In genomic region chr11:76639269-76639985, GRCm38 (mm10) we compare ENCODE assay signal across 18 mouse cellular contexts. TPM values are rescaled to one million over a fixed set of nuclear protein-coding genes. Genes with fewer than 3 reads are reported as not detected.
A peak's percentile ranks its signal among the peaks of the same experiment; 100 is the strongest.
DNase-seq lines count a peak whose midpoint lies in the region; ATAC-seq and TF ChIP-seq lines count a peak whose summit lies in the region.
"Had no signal": no experiment of that assay in that cellular context is flagged by ENCODE, and none has a peak within 500 bp of the region (broad histone marks: within the 10 kb centered on the region; RNA-seq: fewer than 3 reads in every experiment).

No protein-coding gene starts in this region.

- H3K27me3 ChIP-seq in forebrain, embryonic 14.5 days (replicated peaks; ENCODE audit: control insufficient read depth, insufficient read depth, low read length), result 0 out of 2 replicates have a peak, but pooled peaks cover 5% of the 10 kb centered on the region
- peaks cover 23% of the 10 kb centered on the region for H3K27me3 ChIP-seq in forebrain, embryonic 10.5 days (ENCODE audit: poor library complexity, severe bottlenecking)
- no peaks in the 10 kb centered on the region for H3K27me3 ChIP-seq in neural tube, embryonic 13.5 days
- H3K27me3 ChIP-seq in neural tube, embryonic 15.5 days (replicated peaks), result no peaks in the 10 kb centered on the region
- H3K27me3 ChIP-seq in forebrain, postnatal 0 days (ENCODE audit: insufficient read depth, low read length), result no peaks in the 10 kb centered on the region
- H3K27me3 ChIP-seq in liver, postnatal 0 days (ENCODE audit: insufficient read depth, low read length), result 0 out of 2 replicates have a peak, but pooled peaks cover 4% of the 10 kb centered on the region

- no peaks in the 10 kb centered on the region for H3K9me3 ChIP-seq in forebrain, embryonic 14.5 days (replicated peaks; ENCODE audit: control insufficient read depth, low read length)
- H3K9me3 ChIP-seq in forebrain, embryonic 10.5 days, result no peaks in the 10 kb centered on the region
- no peaks in the 10 kb centered on the region for H3K9me3 ChIP-seq in neural tube, embryonic 13.5 days
- no peaks in the 10 kb centered on the region for H3K9me3 ChIP-seq in neural tube, embryonic 15.5 days (replicated peaks)
- no peaks in the 10 kb centered on the region for H3K9me3 ChIP-seq in forebrain, postnatal 0 days (ENCODE audit: low read length)
- H3K9me3 ChIP-seq in liver, postnatal 0 days (ENCODE audit: low read length), result no peaks in the 10 kb centered on the region
- H3K9me3 ChIP-seq: limb, embryonic 15.5 days; midbrain, embryonic 10.5 days had no signal

- WGBS in forebrain, embryonic 14.5 days, result 66% methylated on average over 17 of the region's 17 CpGs
- WGBS in forebrain, embryonic 10.5 days, result 89% methylated on average over 17 of the region's 17 CpGs
- 47% methylated on average over 17 of the region's 17 CpGs for WGBS in neural tube, embryonic 13.5 days
- 34% methylated on average over 17 of the region's 17 CpGs for WGBS in neural tube, embryonic 15.5 days
- WGBS in forebrain, postnatal 0 days, result 53% methylated on average over 17 of the region's 17 CpGs
- 70% methylated on average over 17 of the region's 17 CpGs for WGBS in liver, postnatal 0 days (ENCODE audit: insufficient replicate concordance)

- ATAC-seq in forebrain, embryonic 14.5 days, result peak; percentile 90
- no peak for ATAC-seq in neural tube, embryonic 13.5 days (ENCODE audit: low read depth)
- ATAC-seq in neural tube, embryonic 15.5 days (ENCODE audit: low FRiP score), result no peak
- ATAC-seq in forebrain, postnatal 0 days, result peak; percentile 88
- ATAC-seq in liver, postnatal 0 days, result no peak
- ATAC-seq: inflammation-experienced regulatory T-cells, adult 6 months had no signal

- H3K4me3 ChIP-seq in forebrain, embryonic 14.5 days (ENCODE audit: low read depth, low read length), result no peak overlapping the region
- no peak overlapping the region for H3K4me3 ChIP-seq in forebrain, embryonic 10.5 days
- no peak overlapping the region for H3K4me3 ChIP-seq in neural tube, embryonic 13.5 days
- no peak overlapping the region for H3K4me3 ChIP-seq in neural tube, embryonic 15.5 days (replicated peaks)
- no peak overlapping the region for H3K4me3 ChIP-seq in forebrain, postnatal 0 days (ENCODE audit: low read depth, low read length)
- no peak overlapping the region for H3K4me3 ChIP-seq in liver, postnatal 0 days (ENCODE audit: low read depth, low read length)
- H3K4me3 ChIP-seq: limb, embryonic 15.5 days; midbrain, embryonic 10.5 days had no signal

- DNase-seq in forebrain, embryonic 14.5 days (ENCODE audit: low spot score), result peak; percentile 84
- no peak for DNase-seq in forebrain, embryonic 10.5 days (ENCODE audit: extremely low spot score, low spot score)
- DNase-seq in cerebellum, adult 18-20 months, result peak; percentile 60 to 61
- DNase-seq in forebrain, postnatal 0 days, result peak; percentile 82
- no peak for DNase-seq in liver, postnatal 0 days
- DNase-seq in thymus, adult 18-20 months, result no peak
- DNase-seq: B cell, adult 2 months; gastrocnemius, postnatal 36 days; kidney, postnatal 10 days; lung, embryonic 14.5 days had no signal

- H3K27ac ChIP-seq in forebrain, embryonic 14.5 days (ENCODE audit: low read depth, low read length), result peak overlapping the region; percentile 82
- H3K27ac ChIP-seq in forebrain, embryonic 10.5 days, result no peak overlapping the region
- H3K27ac ChIP-seq in neural tube, embryonic 13.5 days (replicated peaks), result peak overlapping the region; percentile 24; the same call in 1 of the 2 replicates
- H3K27ac ChIP-seq in neural tube, embryonic 15.5 days (replicated peaks), result no peak overlapping the region
- H3K27ac ChIP-seq in forebrain, postnatal 0 days (ENCODE audit: low read depth, low read length), result peak overlapping the region; percentile 4
- H3K27ac ChIP-seq in liver, postnatal 0 days (ENCODE audit: low read depth), result no peak overlapping the region
- H3K27ac ChIP-seq: limb, embryonic 15.5 days; midbrain, embryonic 10.5 days had no signal

- no peaks in the 10 kb centered on the region; the same call in 1 of the 2 replicates for H3K4me1 ChIP-seq in forebrain, embryonic 14.5 days (ENCODE audit: control insufficient read depth, insufficient read depth, low read length)
- H3K4me1 ChIP-seq in forebrain, embryonic 10.5 days, result peaks cover 4% of the 10 kb centered on the region
- peaks cover 22% of the 10 kb centered on the region for H3K4me1 ChIP-seq in neural tube, embryonic 13.5 days (replicated peaks)
- H3K4me1 ChIP-seq in neural tube, embryonic 15.5 days, result peaks cover 8% of the 10 kb centered on the region
- no peaks in the 10 kb centered on the region for H3K4me1 ChIP-seq in forebrain, postnatal 0 days (ENCODE audit: insufficient read depth)
- no peaks in the 10 kb centered on the region for H3K4me1 ChIP-seq in liver, postnatal 0 days (ENCODE audit: insufficient read depth)
- H3K4me1 ChIP-seq: limb, embryonic 15.5 days had no signal

- no peak for TF ChIP-seq EP300 in liver, postnatal 0 days (IDR thresholded peaks at IDR 0.05; ENCODE audit: low read depth)

- H3K36me3 ChIP-seq in forebrain, embryonic 14.5 days (ENCODE audit: control insufficient read depth, insufficient read depth, low read length), result no peaks in the 10 kb centered on the region
- no peaks in the 10 kb centered on the region for H3K36me3 ChIP-seq in forebrain, embryonic 10.5 days (replicated peaks)
- H3K36me3 ChIP-seq in neural tube, embryonic 13.5 days, result no peaks in the 10 kb centered on the region
- H3K36me3 ChIP-seq in neural tube, embryonic 15.5 days, result no peaks in the 10 kb centered on the region
- H3K36me3 ChIP-seq in forebrain, postnatal 0 days (ENCODE audit: insufficient read depth), result no peaks in the 10 kb centered on the region
- H3K36me3 ChIP-seq in liver, postnatal 0 days (replicated peaks; ENCODE audit: insufficient read depth, low read length), result no peaks in the 10 kb centered on the region
- H3K36me3 ChIP-seq: limb, embryonic 15.5 days; midbrain, embryonic 10.5 days had no signal

- no peak overlapping the region for H3K9ac ChIP-seq in forebrain, embryonic 14.5 days (ENCODE audit: low read length)
- no peak overlapping the region for H3K9ac ChIP-seq in neural tube, embryonic 13.5 days
- no peak overlapping the region for H3K9ac ChIP-seq in neural tube, embryonic 15.5 days (replicated peaks)
- no peak overlapping the region for H3K9ac ChIP-seq in forebrain, postnatal 0 days
- H3K9ac ChIP-seq in liver, postnatal 0 days (replicated peaks), result no peak overlapping the region
- H3K9ac ChIP-seq: limb, embryonic 15.5 days; lung, embryonic 14.5 days had no signal

- TF ChIP-seq CTCF in forebrain, postnatal 0 days (IDR thresholded peaks at IDR 0.05; ENCODE audit: low read depth), result no peak
- TF ChIP-seq CTCF in liver, postnatal 0 days (IDR thresholded peaks at IDR 0.05; ENCODE audit: low read depth), result no peak

- no peak overlapping the region for H3K4me2 ChIP-seq in forebrain, embryonic 14.5 days (ENCODE audit: low read length)
- no peak overlapping the region for H3K4me2 ChIP-seq in neural tube, embryonic 13.5 days
- no peak overlapping the region; the same call in 1 of the 2 replicates for H3K4me2 ChIP-seq in neural tube, embryonic 15.5 days
- no peak overlapping the region for H3K4me2 ChIP-seq in forebrain, postnatal 0 days (ENCODE audit: low read depth)
- no peak overlapping the region for H3K4me2 ChIP-seq in liver, postnatal 0 days (ENCODE audit: low read depth, low read length)
- H3K4me2 ChIP-seq: limb, embryonic 15.5 days; lung, embryonic 14.5 days had no signal

RNA-seq across cellular contexts. Expression of gene Abr, which starts 17.3 kb away (rescaled TPM):
- 88.8 and 105 TPM in 2 replicates for polyA plus RNA-seq in forebrain, embryonic 14.5 days (2014; fragmentation: Nextera tagmentation; extraction: Ambion mirVana)
- polyA plus RNA-seq in forebrain, embryonic 10.5 days (2016; fragmentation: Nextera tagmentation; extraction: Ambion mirVana), result 25.8 and 27.0 TPM in 2 replicates
- polyA plus RNA-seq in neural tube, embryonic 13.5 days (2015; fragmentation: Nextera tagmentation; extraction: Ambion mirVana), result 83.7 and 86.8 TPM in 2 replicates
- 73.5 and 88.3 TPM in 2 replicates for polyA plus RNA-seq in neural tube, embryonic 15.5 days (2015; fragmentation: Nextera tagmentation; extraction: Ambion mirVana)
- 241 and 262 TPM in 2 replicates for total RNA-seq in forebrain, postnatal 0 days (2014; rRNA removed)
- polyA plus RNA-seq in forebrain, postnatal 0 days (2015; fragmentation: Nextera tagmentation; extraction: Ambion mirVana), result 99.1 and 110 TPM in 2 replicates
- 3.4 and 3.6 TPM in 2 replicates for polyA plus RNA-seq in liver, postnatal 0 days (2015; fragmentation: Nextera tagmentation; extraction: Ambion mirVana)

RNA-seq across cellular contexts. Expression of gene Bhlha9, which starts 32.8 kb away (rescaled TPM):
- 0.47 and 0.48 TPM in 2 replicates for polyA plus RNA-seq in forebrain, embryonic 14.5 days (2014; fragmentation: Nextera tagmentation; extraction: Ambion mirVana)
- polyA plus RNA-seq in forebrain, embryonic 10.5 days (2016; fragmentation: Nextera tagmentation; extraction: Ambion mirVana), result not detected in 2 replicates
- polyA plus RNA-seq in neural tube, embryonic 13.5 days (2015; fragmentation: Nextera tagmentation; extraction: Ambion mirVana), result 0.32 TPM in 1 of 2 replicates, not detected in the other
- 1.7 and 1.9 TPM in 2 replicates for polyA plus RNA-seq in neural tube, embryonic 15.5 days (2015; fragmentation: Nextera tagmentation; extraction: Ambion mirVana)
- 0.62 and 0.92 TPM in 2 replicates for total RNA-seq in forebrain, postnatal 0 days (2014; rRNA removed)
- 0.97 and 1.8 TPM in 2 replicates for polyA plus RNA-seq in forebrain, postnatal 0 days (2015; fragmentation: Nextera tagmentation; extraction: Ambion mirVana)
- polyA plus RNA-seq in liver, postnatal 0 days (2015; fragmentation: Nextera tagmentation; extraction: Ambion mirVana), result 0.08 TPM in 1 of 2 replicates, not detected in the other
- total RNA-seq: ES-E14; gastrocnemius, postnatal 36 days had no signal
- polyA plus RNA-seq: heart, embryonic 14.5 days; inflammation-experienced regulatory T-cells, adult 6 months; lung, embryonic 14.5 days; thymus, postnatal 0 days had no signal

RNA-seq across cellular contexts. Expression of gene Trarg1, which starts 40.2 kb away (rescaled TPM):
- 0.23 and 0.31 TPM in 2 replicates for polyA plus RNA-seq in forebrain, embryonic 14.5 days (2014; fragmentation: Nextera tagmentation; extraction: Ambion mirVana)
- polyA plus RNA-seq in forebrain, embryonic 10.5 days (2016; fragmentation: Nextera tagmentation; extraction: Ambion mirVana), result 0.05 and 0.15 TPM in 2 replicates
- polyA plus RNA-seq in neural tube, embryonic 13.5 days (2015; fragmentation: Nextera tagmentation; extraction: Ambion mirVana), result 1.4 and 3.3 TPM in 2 replicates
- polyA plus RNA-seq in neural tube, embryonic 15.5 days (2015; fragmentation: Nextera tagmentation; extraction: Ambion mirVana), result 5.5 and 7.7 TPM in 2 replicates
- total RNA-seq in forebrain, postnatal 0 days (2014; rRNA removed), result 0.19 and 0.38 TPM in 2 replicates
- polyA plus RNA-seq in forebrain, postnatal 0 days (2015; fragmentation: Nextera tagmentation; extraction: Ambion mirVana), result 0.28 and 0.40 TPM in 2 replicates
- 0.08 TPM in 2 replicates for polyA plus RNA-seq in liver, postnatal 0 days (2015; fragmentation: Nextera tagmentation; extraction: Ambion mirVana)
- total RNA-seq: ES-E14 had no signal

Comparison
In these comparisons a context has a peak if more than half of its experiments do, and no peak if none do; other contexts are left out.
1. DNase-seq: peak in forebrain, embryonic 14.5 days (single experiment), cerebellum, adult 18-20 months (2 of 2) and forebrain, postnatal 0 days (single experiment); none in forebrain, embryonic 10.5 days (single experiment), liver, postnatal 0 days (single experiment) and thymus, adult 18-20 months (0 of 2).
2. H3K27ac ChIP-seq: peak in forebrain, embryonic 14.5 days (single experiment), neural tube, embryonic 13.5 days (single experiment) and forebrain, postnatal 0 days (single experiment); none in forebrain, embryonic 10.5 days (single experiment), neural tube, embryonic 15.5 days (single experiment) and liver, postnatal 0 days (single experiment).
3. ATAC-seq: peak in forebrain, embryonic 14.5 days (single experiment) and forebrain, postnatal 0 days (single experiment); none in neural tube, embryonic 13.5 days (single experiment), neural tube, embryonic 15.5 days (single experiment) and liver, postnatal 0 days (single experiment).